In the genomic region with DNA sequence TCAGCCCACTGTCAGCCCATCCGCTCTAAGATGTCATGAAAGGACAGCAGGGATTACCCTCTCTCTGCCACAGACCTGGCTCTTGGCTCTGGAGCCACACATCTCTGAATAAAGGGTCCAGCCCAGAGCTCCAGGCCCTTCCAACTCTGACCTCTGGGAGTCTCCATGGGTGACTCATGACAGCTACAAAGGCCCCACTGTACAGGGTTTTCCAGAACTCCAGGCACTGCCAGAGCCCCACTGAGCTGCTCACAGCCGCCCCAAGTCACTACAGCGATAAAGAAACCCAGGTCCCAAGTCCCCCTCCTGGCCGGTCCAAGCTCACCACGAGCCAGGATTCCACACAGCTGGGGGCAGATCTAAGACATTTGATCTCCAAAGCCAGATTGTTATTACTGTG, we compare ENCODE assay signal across 13 mouse cellular contexts. TPM values are rescaled to one million over a fixed set of nuclear protein-coding genes. Genes with fewer than 3 reads are reported as not detected.
A peak's percentile ranks its signal among the peaks of the same experiment; 100 is the strongest.
DNase-seq lines count a peak whose midpoint lies in the region; ATAC-seq and TF ChIP-seq lines count a peak whose summit lies in the region.
"Had no signal": no experiment of that assay in that cellular context is flagged by ENCODE, and none has a peak within 500 bp of the region (broad histone marks: within the 10 kb centered on the region; RNA-seq: fewer than 3 reads in every experiment).

No protein-coding gene starts in this region.

- no peak for ATAC-seq in intestine, postnatal 0 days
- no peak for ATAC-seq in intestine, embryonic 15.5 days
- ATAC-seq: forebrain, embryonic 16.5 days had no signal

- no peaks in the 10 kb centered on the region for H3K36me3 ChIP-seq in intestine, postnatal 0 days (ENCODE audit: control insufficient read depth, insufficient read depth)
- H3K36me3 ChIP-seq in intestine, embryonic 15.5 days: no peaks in the 10 kb centered on the region
- H3K36me3 ChIP-seq: embryonic facial prominence, embryonic 13.5 days; liver, embryonic 15.5 days had no signal

- H3K4me2 ChIP-seq in intestine, postnatal 0 days (replicated peaks; ENCODE audit: low read depth): no peak overlapping the region
- no peak overlapping the region for H3K4me2 ChIP-seq in intestine, embryonic 15.5 days (replicated peaks)
- H3K4me2 ChIP-seq: embryonic facial prominence, embryonic 13.5 days; liver, embryonic 15.5 days; neural tube, embryonic 12.5 days had no signal

- intact Hi-C loops in gastrocnemius, postnatal 14 days (cut with DNase I; ENCODE audit: low total_unique reads): no loop called here

- WGBS in intestine, postnatal 0 days: 48% methylated on average over 5 of the region's 5 CpGs
- 43% methylated on average over 5 of the region's 5 CpGs for WGBS in intestine, embryonic 15.5 days

- TF ChIP-seq CTCF in intestine, postnatal 0 days (IDR thresholded peaks at IDR 0.05; ENCODE audit: low read depth): peak; percentile 14; the same call in 1 of the 2 replicates

- no peaks in the 10 kb centered on the region for H3K27me3 ChIP-seq in intestine, postnatal 0 days (replicated peaks; ENCODE audit: control insufficient read depth, insufficient read depth, low read length)
- no peaks in the 10 kb centered on the region for H3K27me3 ChIP-seq in intestine, embryonic 15.5 days (replicated peaks)
- H3K27me3 ChIP-seq: embryonic facial prominence, embryonic 13.5 days; liver, embryonic 15.5 days; neural tube, embryonic 12.5 days had no signal

- no peaks in the 10 kb centered on the region for H3K9me3 ChIP-seq in intestine, postnatal 0 days (ENCODE audit: control insufficient read depth)
- H3K9me3 ChIP-seq in intestine, embryonic 15.5 days: no peaks in the 10 kb centered on the region
- H3K9me3 ChIP-seq: embryonic facial prominence, embryonic 13.5 days; liver, embryonic 15.5 days; neural tube, embryonic 12.5 days had no signal

- no peak overlapping the region for H3K27ac ChIP-seq in intestine, postnatal 0 days (ENCODE audit: low read depth, low read length)
- no peak overlapping the region for H3K27ac ChIP-seq in intestine, embryonic 15.5 days
- H3K27ac ChIP-seq: embryonic facial prominence, embryonic 13.5 days; liver, embryonic 15.5 days; neural tube, embryonic 12.5 days had no signal

- DNase-seq in NIH3T3 (ENCODE audit: low read depth): peak; percentile 53
- peak; percentile 57 for DNase-seq in gastrocnemius, postnatal 14 days
- peak; percentile 45 for DNase-seq in heart, postnatal 4 days
- no peak for DNase-seq in spleen, postnatal 14 days (ENCODE audit: low spot score in 2 of 2)
- DNase-seq in right cerebral cortex, adult 18-20 months: no peak
- DNase-seq in kidney, postnatal 4 days: no peak
- DNase-seq: right cerebral cortex, postnatal 25 days had no signal

- peaks cover 22% of the 10 kb centered on the region for H3K4me1 ChIP-seq in intestine, postnatal 0 days (replicated peaks; ENCODE audit: control insufficient read depth, insufficient read depth, low read length)
- peaks cover 59% of the 10 kb centered on the region for H3K4me1 ChIP-seq in intestine, embryonic 15.5 days (replicated peaks)

- H3K4me3 ChIP-seq in intestine, postnatal 0 days (ENCODE audit: low read depth, low read length): no peak overlapping the region
- H3K4me3 ChIP-seq in intestine, embryonic 15.5 days (replicated peaks): no peak overlapping the region
- H3K4me3 ChIP-seq: embryonic facial prominence, embryonic 13.5 days; liver, embryonic 15.5 days; neural tube, embryonic 12.5 days had no signal

- no peak overlapping the region for H3K9ac ChIP-seq in intestine, postnatal 0 days (ENCODE audit: low read depth, low read length)
- no peak overlapping the region; the same call in 1 of the 2 replicates for H3K9ac ChIP-seq in intestine, embryonic 15.5 days
- H3K9ac ChIP-seq: embryonic facial prominence, embryonic 13.5 days; liver, embryonic 15.5 days; neural tube, embryonic 12.5 days had no signal

RNA-seq across cellular contexts. Expression of a gene that starts 34.6 kb away (rescaled TPM):
- 5.4 and 6.8 TPM in 2 replicates for polyA plus RNA-seq in intestine, postnatal 0 days (2015; fragmentation: Nextera tagmentation; extraction: Ambion mirVana)
- 5.4 and 6.1 TPM in 2 replicates for polyA plus RNA-seq in intestine, embryonic 15.5 days (2015; fragmentation: Nextera tagmentation; extraction: Ambion mirVana)
- total RNA-seq in gastrocnemius, postnatal 14 days (2021): 1 to 10 TPM; 3.2 to 4.0 TPM
- 10 to 100 TPM; 13.3 to 14.8 TPM for total RNA-seq in heart, postnatal 4 days (2021)

RNA-seq across cellular contexts. Expression of a gene that starts 49.8 kb away (rescaled TPM):
- 1.5 and 1.8 TPM in 2 replicates for polyA plus RNA-seq in intestine, postnatal 0 days (2015; fragmentation: Nextera tagmentation; extraction: Ambion mirVana)
- 4.8 and 6.1 TPM in 2 replicates for polyA plus RNA-seq in intestine, embryonic 15.5 days (2015; fragmentation: Nextera tagmentation; extraction: Ambion mirVana)
- 1 to 10 TPM in 1 of 2 experiments, under 1 TPM in 1; 1.00 to 1.4 TPM for total RNA-seq in gastrocnemius, postnatal 14 days (2021)
- total RNA-seq in heart, postnatal 4 days (2021): 1 to 10 TPM in 1 of 2 experiments, under 1 TPM in 1; 0.90 to 1.1 TPM

Comparison
In these comparisons a context has a peak if more than half of its experiments do, and no peak if none do; other contexts are left out.
1. DNase-seq: peak in NIH3T3 (single experiment), gastrocnemius, postnatal 14 days (single experiment) and heart, postnatal 4 days (single experiment); none in spleen, postnatal 14 days (0 of 2), right cerebral cortex, adult 18-20 months (single experiment) and kidney, postnatal 4 days (0 of 2).